Mouse (Mus musculus) adrenal gland, adult 18-20 months (tissue): ENCODE data around the gene Olfr830. TPM values are rescaled to one million over a fixed set of nuclear protein-coding genes. Genes with fewer than 3 reads are reported as not detected.
"Not testable (repeated sequence)": the region's sequence is repeated elsewhere in the genome, so short reads cannot be mapped to it uniquely, and the experiment has no call there.

Source experiments
- DNase-seq, 2 experiments: peaks; one replicate each; pipeline ENCODE4 v3.0.0; 2021 to 2022; ENCODE audit warnings: low spot score in 2 of 2
- long read RNA-seq, 2 experiments: library from polyadenylated mRNA; stranded (forward); transcript quantifications; one replicate each; pipeline ENCODE4 v2.0.0; 2021
- total RNA-seq, 2 experiments: library from RNA; stranded (reverse); gene quantifications; 1 replicate in 1 of 2; 2 replicates in 1 of 2; pipeline ENCODE4 v1.2.3; 2021

Olfr830 gene
- not detected for total RNA-seq
- long read RNA-seq, experiment 1, result 0 reads
- long read RNA-seq, experiment 2, result 0 reads

- DNase-seq, result no peak
Observed at GRCm38 (mm10) chr9:18874393-18874792, at the start of gene Olfr830. Olfr830 (plus strand) TSS chr9:18874693.

GRCm38 (mm10) chr9:18854633-18855032 is 19.9 kb upstream of the Olfr830 start, which contains the start of gene Olfr829:
Olfr829 (plus strand) TSS chr9:18854933.
- no peak for DNase-seq

- not testable (repeated sequence) for DNase-seq
Observed at GRCm38 (mm10) chr9:18907699-18908098, 33.2 kb downstream of the Olfr830 start.

- DNase-seq, result not testable (repeated sequence)
Observed at GRCm38 (mm10) chr9:18927921-18928320, 53.4 kb downstream of the Olfr830 start.

Other genes with a start within 250 kb of the Olfr830 start
- gene Muc16, start 200.2 kb upstream of the Olfr830 start, total RNA-seq, result 1 to 10 TPM; 2.0 to 5.9 TPM
- not detected for gene Olfr24, start 110.7 kb upstream of the Olfr830 start, total RNA-seq
- gene Olfr828, start 55.2 kb upstream of the Olfr830 start, total RNA-seq, result not detected
- gene Olfr829, start 19.8 kb upstream of the Olfr830 start, total RNA-seq, result not detected
- not detected for gene Olfr832, start 62.4 kb downstream of the Olfr830 start, total RNA-seq
- gene Olfr834, start 113.3 kb downstream of the Olfr830 start, total RNA-seq, result not detected
- gene Olfr835, start 158.0 kb downstream of the Olfr830 start, total RNA-seq, result not detected
- gene Olfr836, start 245.7 kb downstream of the Olfr830 start, total RNA-seq, result not detected